Mouse (Mus musculus): ENCODE measurements around the gene Gpr83. TPM values are rescaled to one million over a fixed set of nuclear protein-coding genes. Genes with fewer than 3 reads are reported as not detected.

Gene Gpr83
- total and polyA plus RNA-seq, 3 experiments = 0.04 TPM; not detected in 2

DNA sequence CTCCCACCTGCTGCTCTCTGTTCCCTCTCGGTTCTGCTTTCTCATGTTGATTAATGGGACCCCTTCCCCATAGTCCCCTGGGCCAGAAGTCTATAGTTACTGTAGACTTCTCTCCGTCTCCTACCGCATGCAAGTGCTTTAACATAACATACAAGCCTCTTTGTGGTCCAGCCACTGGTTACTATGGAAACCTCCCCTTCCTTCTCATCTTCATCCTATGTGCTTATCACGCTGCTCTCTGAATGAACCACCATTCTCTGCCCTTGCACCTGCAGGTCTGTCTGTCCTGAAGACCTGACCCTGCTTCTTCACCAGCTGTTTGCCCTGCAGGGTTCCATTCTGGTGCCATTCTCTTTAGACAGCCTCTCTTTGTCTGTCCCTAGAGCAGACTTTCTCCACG, 50.0 kb downstream of the Gpr83 start:
- no peaks in the 10 kb centered on the region for H3K9me3 ChIP-seq (replicated peaks; ENCODE audit: insufficient read depth, low read length)
- TF ChIP-seq USF2 (IDR thresholded peaks at IDR 0.05; ENCODE audit: borderline replicate concordance in 1 of 2, insufficient read depth in 1 of 2, low read depth in 1 of 2, low read length in 2 of 2) (no peak), KAT2A (conservative IDR thresholded peaks at IDR 0.05; ENCODE audit: low read depth, low read length) (no peak), ELF1 (IDR thresholded peaks at IDR 0.05; ENCODE audit: low read depth, low read length) (no peak), POLR2AphosphoS2 (IDR thresholded peaks at IDR 0.05; ENCODE audit: low read length) (no peak), ZNF384 (IDR thresholded peaks at IDR 0.05; ENCODE audit: low read depth, low read length) (no peak), MEF2A (IDR thresholded peaks at IDR 0.05; ENCODE audit: extremely low read depth, insufficient replicate concordance, low read depth, low read length, poor library complexity, severe bottlenecking) (no peak), POLR2A (IDR thresholded peaks at IDR 0.05; ENCODE audit: control insufficient read depth in 1 of 2, insufficient read depth in 1 of 2, low read depth in 1 of 2, low read length in 2 of 2, poor library complexity in 1 of 2) (no peak), BHLHE40 (IDR thresholded peaks at IDR 0.05; ENCODE audit: borderline replicate concordance, low read depth, low read length) (no peak), RAD21 (IDR thresholded peaks at IDR 0.05; ENCODE audit: low read depth, low read length) (no peak), MAFK (IDR thresholded peaks at IDR 0.05; ENCODE audit: borderline replicate concordance, low read depth, low read length) (no peak)
- H3K9ac ChIP-seq (ENCODE audit: control insufficient read depth, low read depth, low read length, poor library complexity, severe bottlenecking) = no peak overlapping the region
- H3K79me2 ChIP-seq (ENCODE audit: control insufficient read depth, insufficient read depth, low read length, poor library complexity) = no peaks in the 10 kb centered on the region
- no peaks in the 10 kb centered on the region for H3K4me1 ChIP-seq (ENCODE audit: control insufficient read depth in 1 of 2, insufficient read depth in 2 of 2, low read length in 2 of 2)
- H3K36me3 ChIP-seq (ENCODE audit: control insufficient read depth in 1 of 2, insufficient read depth in 2 of 2, low read length in 2 of 2) = no peaks in the 10 kb centered on the region
- DNase-seq (ENCODE audit: low read depth, low spot score) = no peak
- no peak overlapping the region for H3K4me3 ChIP-seq (ENCODE audit: control insufficient read depth in 1 of 2, insufficient read depth in 1 of 2, low read depth in 2 of 2, low read length in 2 of 2)
- H3K27ac ChIP-seq (ENCODE audit: control insufficient read depth, low read depth, low read length) = no peak overlapping the region
- peaks cover 10 to 24% of the 10 kb centered on the region in 2 experiments for H3K27me3 ChIP-seq (ENCODE audit: control insufficient read depth in 1 of 2, insufficient read depth in 2 of 2, low read length in 2 of 2)

DNA sequence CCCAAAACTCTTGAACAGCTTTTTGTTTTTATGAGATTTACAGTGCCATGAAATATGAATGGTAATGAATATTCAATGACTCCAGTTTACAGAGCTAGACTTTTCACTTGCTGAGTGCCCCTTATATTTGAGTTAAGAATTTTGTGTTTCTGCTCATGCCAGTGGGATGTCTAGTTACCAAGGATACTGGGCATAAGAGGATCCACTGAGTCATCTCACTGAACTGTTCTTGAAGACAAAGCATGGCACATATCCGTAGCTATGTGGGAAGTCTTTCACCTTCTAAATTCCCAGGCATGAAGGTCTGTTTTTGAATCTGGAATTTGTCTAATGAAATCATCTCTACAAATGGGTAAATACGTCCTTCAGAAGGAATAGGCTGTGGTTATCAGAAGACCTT, 52.0 kb downstream of the Gpr83 start:
- Histone ChIP-seq H3K4me1 (ENCODE audit: control insufficient read depth in 1 of 2, insufficient read depth in 2 of 2, low read length in 2 of 2) (no peaks in the 10 kb centered on the region), H3K27ac (ENCODE audit: control insufficient read depth, low read depth, low read length) (no peak overlapping the region), H3K4me3 (ENCODE audit: control insufficient read depth in 1 of 2, insufficient read depth in 1 of 2, low read depth in 2 of 2, low read length in 2 of 2) (no peak overlapping the region), H3K27me3 (ENCODE audit: control insufficient read depth in 1 of 2, insufficient read depth in 2 of 2, low read length in 2 of 2) (peaks cover 6 to 19% of the 10 kb centered on the region in 2 experiments), H3K9ac (ENCODE audit: control insufficient read depth, low read depth, low read length, poor library complexity, severe bottlenecking) (no peak overlapping the region), H3K79me2 (ENCODE audit: control insufficient read depth, insufficient read depth, low read length, poor library complexity) (no peaks in the 10 kb centered on the region), H3K36me3 (ENCODE audit: control insufficient read depth in 1 of 2, insufficient read depth in 2 of 2, low read length in 2 of 2) (no peaks in the 10 kb centered on the region), H3K9me3 (replicated peaks; ENCODE audit: insufficient read depth, low read length) (no peaks in the 10 kb centered on the region)
- DNase-seq (ENCODE audit: low read depth, low spot score) = no peak
- TF ChIP-seq UBTF (IDR thresholded peaks at IDR 0.05; ENCODE audit: borderline replicate concordance, insufficient read depth, low read depth, low read length) (no peak), KAT2A (conservative IDR thresholded peaks at IDR 0.05; ENCODE audit: low read depth, low read length) (no peak), GABPA (IDR thresholded peaks at IDR 0.05; ENCODE audit: low read depth, low read length) (no peak), SMC3 (IDR thresholded peaks at IDR 0.05; ENCODE audit: low read depth, low read length) (no peak), ZMIZ1 (IDR thresholded peaks at IDR 0.05; ENCODE audit: low read depth, low read length) (no peak), USF2 (IDR thresholded peaks at IDR 0.05; ENCODE audit: borderline replicate concordance in 1 of 2, insufficient read depth in 1 of 2, low read depth in 1 of 2, low read length in 2 of 2) (no peak), CTCF (IDR thresholded peaks at IDR 0.05 in 2 of 3, conservative IDR thresholded peaks at IDR 0.05 in 1 of 3; ENCODE audit: control insufficient read depth in 1 of 3, insufficient read depth in 1 of 3, low read depth in 2 of 3, low read length in 3 of 3, poor library complexity in 1 of 3, severe bottlenecking in 1 of 3) (no peak), MAZ (IDR thresholded peaks at IDR 0.05; ENCODE audit: low read depth, low read length) (no peak), GATA1 (IDR thresholded peaks at IDR 0.05; ENCODE audit: low read depth, low read length) (no peak), RCOR1 (IDR thresholded peaks at IDR 0.05; ENCODE audit: low read depth, low read length) (no peak), EP300 (IDR thresholded peaks at IDR 0.05; ENCODE audit: low read depth in 1 of 2, low read length in 2 of 2) (no peak)
